Comparison of ENCODE assay signal across 21 mouse cellular contexts in genomic region chr5:44050213-44050612, GRCm38 (mm10). TPM values are rescaled to one million over a fixed set of nuclear protein-coding genes. Genes with fewer than 3 reads are reported as not detected.
DNase-seq lines count a peak whose midpoint lies in the region; ATAC-seq lines count a peak whose summit lies in the region.
"Had no signal": no experiment of that assay in that cellular context is flagged by ENCODE, and none has a peak within 500 bp of the region (broad histone marks: within the 10 kb centered on the region; RNA-seq: fewer than 3 reads in every experiment).

No protein-coding gene starts in this region.

- no peak overlapping the region for H3K9ac ChIP-seq in lung, embryonic 15.5 days
- H3K9ac ChIP-seq in liver, embryonic 16.5 days (ENCODE audit: low read depth, low read length): no peak overlapping the region
- no peak overlapping the region for H3K9ac ChIP-seq in hindbrain, embryonic 11.5 days (ENCODE audit: low read depth, low read length)
- H3K9ac ChIP-seq: hindbrain, embryonic 13.5 days; limb, embryonic 12.5 days had no signal

- H3K27me3 ChIP-seq in lung, embryonic 15.5 days: no peaks in the 10 kb centered on the region
- no peaks in the 10 kb centered on the region for H3K27me3 ChIP-seq in liver, embryonic 16.5 days (ENCODE audit: control insufficient read depth, insufficient read depth, low read depth, low read length)
- no peaks in the 10 kb centered on the region for H3K27me3 ChIP-seq in hindbrain, embryonic 11.5 days (ENCODE audit: control insufficient read depth, insufficient read depth, low read length)
- H3K27me3 ChIP-seq: hindbrain, embryonic 13.5 days; limb, embryonic 12.5 days; Patski had no signal

- no peak overlapping the region for H3K4me2 ChIP-seq in lung, embryonic 15.5 days
- H3K4me2 ChIP-seq in liver, embryonic 16.5 days (ENCODE audit: low read depth, low read length): no peak overlapping the region
- H3K4me2 ChIP-seq in hindbrain, embryonic 11.5 days (replicated peaks; ENCODE audit: low read depth, low read length): no peak overlapping the region
- H3K4me2 ChIP-seq: hindbrain, embryonic 13.5 days; limb, embryonic 12.5 days had no signal

- intact Hi-C loops in gastrocnemius, postnatal 36 days (cut with DNase I): no loop called here

- whole genome bisulfite sequencing in lung, embryonic 15.5 days: 60% methylated on average over 8 of the region's 8 CpGs
- WGBS in liver, embryonic 16.5 days (ENCODE audit: insufficient replicate concordance): 38% methylated on average over 8 of the region's 8 CpGs
- WGBS in hindbrain, embryonic 11.5 days: 82% methylated on average over 8 of the region's 8 CpGs

- H3K36me3 ChIP-seq in lung, embryonic 15.5 days: no peaks in the 10 kb centered on the region
- no peaks in the 10 kb centered on the region for H3K36me3 ChIP-seq in liver, embryonic 16.5 days (ENCODE audit: control insufficient read depth, insufficient read depth)
- no peaks in the 10 kb centered on the region for H3K36me3 ChIP-seq in hindbrain, embryonic 11.5 days (ENCODE audit: control insufficient read depth, insufficient read depth, low read length)

- H3K27ac ChIP-seq in lung, embryonic 15.5 days: peak overlapping the region; percentile 77
- H3K27ac ChIP-seq in liver, embryonic 16.5 days (ENCODE audit: low read length): no peak overlapping the region
- H3K27ac ChIP-seq in hindbrain, embryonic 11.5 days (ENCODE audit: low read depth, low read length): no peak overlapping the region
- H3K27ac ChIP-seq: embryonic facial prominence, embryonic 10.5 days; forebrain, embryonic 10.5 days; heart, adult 2 months; hindbrain, embryonic 13.5 days had no signal

- peak; percentile 3 for DNase-seq in adrenal gland, postnatal 10 days
- DNase-seq in adrenal gland, postnatal 36 days: no peak
- no peak for DNase-seq in lung, postnatal 4 days
- DNase-seq in hindbrain, embryonic 11.5 days (ENCODE audit: low spot score): no peak
- no peak for DNase-seq in gastrocnemius, postnatal 36 days
- DNase-seq: adrenal gland, postnatal 14 days; cerebellum, adult 9-10 months; gastrocnemius, postnatal 10 days; heart, adult 2 months; kidney, adult 9 months; kidney, postnatal 36 days; thymus, postnatal 36 days had no signal

- H3K4me3 ChIP-seq in lung, embryonic 15.5 days: no peak overlapping the region
- no peak overlapping the region for H3K4me3 ChIP-seq in liver, embryonic 16.5 days (ENCODE audit: low read depth, low read length)
- no peak overlapping the region for H3K4me3 ChIP-seq in hindbrain, embryonic 11.5 days (ENCODE audit: low read depth, low read length)
- H3K4me3 ChIP-seq: embryonic facial prominence, embryonic 10.5 days; forebrain, embryonic 10.5 days; heart, adult 2 months; hindbrain, embryonic 13.5 days; limb, embryonic 12.5 days had no signal

- H3K9me3 ChIP-seq in lung, embryonic 15.5 days: no peaks in the 10 kb centered on the region
- no peaks in the 10 kb centered on the region for H3K9me3 ChIP-seq in liver, embryonic 16.5 days (replicated peaks; ENCODE audit: control insufficient read depth, low read length)
- no peaks in the 10 kb centered on the region for H3K9me3 ChIP-seq in hindbrain, embryonic 11.5 days (ENCODE audit: control insufficient read depth, low read length)
- H3K9me3 ChIP-seq: embryonic facial prominence, embryonic 10.5 days; forebrain, embryonic 10.5 days; hindbrain, embryonic 13.5 days; limb, embryonic 12.5 days had no signal

- ATAC-seq in lung, embryonic 15.5 days (ENCODE audit: borderline replicate concordance, extremely low read depth, low FRiP score, low TSS enrichment): no peak
- ATAC-seq in granulocyte monocyte progenitor cell, adult 5-6 weeks (replicated peaks; ENCODE audit: poor library complexity, severe bottlenecking): peak; percentile 51
- ATAC-seq in liver, embryonic 16.5 days (ENCODE audit: low read depth): peak; percentile 86
- ATAC-seq in hindbrain, embryonic 11.5 days (ENCODE audit: low FRiP score): no peak
- ATAC-seq: forebrain, embryonic 16.5 days; Patski had no signal

- peaks cover 23% of the 10 kb centered on the region for H3K4me1 ChIP-seq in lung, embryonic 15.5 days
- H3K4me1 ChIP-seq in liver, embryonic 16.5 days (ENCODE audit: control insufficient read depth, low read depth, low read length): no peaks in the 10 kb centered on the region; the same call in 1 of the 2 replicates
- no peaks in the 10 kb centered on the region for H3K4me1 ChIP-seq in hindbrain, embryonic 11.5 days (replicated peaks; ENCODE audit: control insufficient read depth, insufficient read depth, low read length)
- H3K4me1 ChIP-seq: hindbrain, embryonic 13.5 days; limb, embryonic 12.5 days had no signal

RNA-seq across cellular contexts. Expression of gene Prom1, which starts 51.6 kb away (rescaled TPM):
- total RNA-seq in adrenal gland, postnatal 10 days (2021): 10 to 100 TPM; 16.4 to 19.4 TPM
- 1 to 10 TPM; 1.7 to 3.8 TPM for total RNA-seq in adrenal gland, postnatal 36 days (2021)
- 42.9 and 43.0 TPM in 2 replicates for polyA plus RNA-seq in lung, embryonic 15.5 days (2015; fragmentation: Nextera tagmentation; extraction: Ambion mirVana)
- 12.7 and 17.1 TPM in 2 replicates for total RNA-seq in granulocyte monocyte progenitor cell, adult 5-6 weeks (2014; fragmentation: Nextera tagmentation)
- 40.5 and 45.8 TPM in 2 replicates for total RNA-seq in granulocyte monocyte progenitor cell, adult 5-6 weeks (2017)
- polyA plus RNA-seq in liver, embryonic 16.5 days (2015; fragmentation: Nextera tagmentation; extraction: Ambion mirVana): 19.7 and 20.3 TPM in 2 replicates
- 125 and 136 TPM in 2 replicates for polyA plus RNA-seq in hindbrain, embryonic 11.5 days (2014; fragmentation: Nextera tagmentation; extraction: Ambion mirVana)
- 10 to 100 TPM; 10.1 to 11.4 TPM for total RNA-seq in gastrocnemius, postnatal 36 days (2021)

Comparison
In these comparisons a context has a peak if more than half of its experiments do, and no peak if none do; other contexts are left out.
1. ATAC-seq: peak in granulocyte monocyte progenitor cell, adult 5-6 weeks (single experiment) and liver, embryonic 16.5 days (single experiment); none in lung, embryonic 15.5 days (single experiment) and hindbrain, embryonic 11.5 days (single experiment).